Mouse (Mus musculus): ENCODE measurements around the gene Herc1.
"Not testable (repeated sequence)": the region's sequence is repeated elsewhere in the genome, so short reads cannot be mapped to it uniquely, and the experiment has no call there.

Herc1 gene

DNA sequence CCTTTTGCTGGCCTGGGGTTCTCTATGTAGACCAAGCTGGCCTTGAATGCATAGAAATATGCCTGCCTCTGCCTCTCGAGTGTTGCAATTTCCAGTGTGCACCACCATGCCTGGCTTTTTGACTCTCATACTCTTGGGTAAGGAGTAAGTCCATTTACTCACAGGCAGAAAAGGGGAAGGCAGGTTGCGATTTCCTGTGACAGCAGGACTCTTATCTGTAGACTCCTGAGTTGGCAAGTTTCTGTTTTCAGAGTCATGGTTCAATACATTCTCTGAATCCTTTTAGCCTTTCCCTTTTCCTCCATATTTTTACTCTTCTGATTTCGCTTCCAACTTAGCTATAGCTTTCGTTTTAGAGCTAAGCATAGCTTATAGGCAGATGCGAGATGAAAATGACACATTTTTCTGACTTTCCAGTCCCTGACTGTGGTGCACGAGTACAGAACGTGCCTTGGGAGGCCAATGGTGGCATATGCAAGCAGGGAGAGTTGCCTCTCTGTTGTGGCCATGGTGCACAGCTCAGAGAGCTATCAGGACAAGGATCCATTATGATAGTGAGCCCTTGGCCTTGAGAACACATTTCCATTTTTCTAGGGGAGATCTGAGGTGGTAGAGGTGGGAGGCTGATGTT lies 2.7 kb upstream of the Herc1 start:
- in situ Hi-C loops (cut with MboI, MseI) = no loop called here

DNA sequence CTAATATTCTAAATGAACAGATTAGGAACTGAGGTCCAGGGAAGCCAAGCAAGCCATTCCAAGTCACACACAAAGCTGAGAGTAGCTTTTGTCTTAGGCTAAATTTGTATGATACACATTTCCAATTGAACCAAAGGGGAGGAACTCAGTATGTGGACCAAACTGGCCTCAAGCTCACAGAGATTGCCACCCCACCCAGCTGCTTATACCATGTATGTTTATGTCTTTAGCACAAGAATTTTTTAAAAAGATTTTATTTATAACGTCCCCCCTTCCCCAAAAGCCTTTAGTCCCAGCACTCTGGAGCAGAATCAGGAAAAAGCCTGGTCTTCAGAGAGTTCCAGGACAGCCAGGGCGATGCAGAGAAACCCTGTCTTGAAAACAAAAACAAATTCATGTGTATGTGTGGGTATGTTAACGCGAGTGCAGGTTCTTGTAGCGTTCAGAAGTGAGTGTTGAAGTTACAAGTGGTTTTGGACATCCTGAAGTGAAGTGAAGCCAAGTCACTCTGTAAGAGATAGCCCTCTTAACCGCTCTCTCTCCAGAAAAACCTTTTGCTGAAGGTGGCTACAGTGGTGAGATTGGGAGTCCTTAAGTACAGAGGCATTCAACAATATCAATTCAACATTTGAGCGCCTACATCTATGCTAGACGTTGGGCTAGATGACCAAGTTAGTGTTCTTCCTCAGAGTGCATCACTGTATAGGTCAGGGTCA lies 948 bp upstream of the Herc1 start:
- in situ Hi-C loops (cut with MboI, MseI) = no loop called here

DNA sequence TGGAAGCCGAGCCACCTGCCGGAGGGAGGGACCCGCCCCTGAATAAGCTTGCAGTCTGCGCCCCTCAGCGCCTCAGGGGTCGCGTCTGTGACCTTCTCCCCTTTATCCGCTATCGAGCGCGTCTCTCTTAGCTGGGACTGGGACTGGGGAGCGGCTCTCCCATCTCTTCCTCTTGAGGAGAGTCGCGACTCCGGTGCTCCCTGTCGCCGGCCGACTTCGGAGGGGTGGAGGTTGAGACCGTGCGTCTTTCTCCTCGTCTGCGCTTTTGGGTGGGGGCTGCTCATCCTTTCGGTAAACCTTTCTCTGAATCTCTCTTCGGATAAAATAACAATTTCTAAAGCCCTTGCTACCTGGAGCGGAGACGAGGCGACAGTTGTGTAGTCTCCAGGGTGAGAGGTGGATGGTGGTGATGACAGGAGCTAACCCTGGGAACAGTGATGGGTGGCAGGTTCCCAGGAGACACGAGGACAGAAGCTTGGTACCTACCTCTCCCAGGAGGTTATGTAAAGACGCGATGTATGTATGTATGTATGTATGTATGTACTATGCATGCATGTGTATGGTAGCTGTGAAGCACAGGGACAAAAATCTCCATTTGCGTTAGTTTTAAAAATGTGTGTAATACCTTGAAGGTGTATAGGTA lies 659 bp downstream of the Herc1 start:
- in situ Hi-C loops (cut with MboI, MseI) = no loop called here

DNA sequence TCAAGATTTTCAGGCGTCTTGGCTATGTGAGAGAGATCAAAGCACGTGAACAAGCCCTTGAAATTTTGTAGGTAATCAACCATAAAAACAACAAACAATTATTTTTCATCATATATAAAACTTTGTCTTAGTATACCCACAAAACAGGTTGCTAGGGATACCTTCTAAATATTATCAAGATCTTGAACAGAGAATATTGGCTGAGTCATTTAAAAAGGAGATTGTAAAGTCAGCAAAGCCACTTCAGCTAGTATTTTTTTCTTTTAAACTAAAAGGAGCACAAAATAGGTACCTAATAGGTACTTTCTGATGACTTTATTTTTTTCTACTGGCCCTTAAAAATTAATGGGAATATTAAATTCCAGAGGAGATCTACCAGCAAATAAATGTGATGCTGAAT lies 2.5 kb downstream of the Herc1 start:
- in situ Hi-C loops (cut with MboI, MseI) = no loop called here

DNA sequence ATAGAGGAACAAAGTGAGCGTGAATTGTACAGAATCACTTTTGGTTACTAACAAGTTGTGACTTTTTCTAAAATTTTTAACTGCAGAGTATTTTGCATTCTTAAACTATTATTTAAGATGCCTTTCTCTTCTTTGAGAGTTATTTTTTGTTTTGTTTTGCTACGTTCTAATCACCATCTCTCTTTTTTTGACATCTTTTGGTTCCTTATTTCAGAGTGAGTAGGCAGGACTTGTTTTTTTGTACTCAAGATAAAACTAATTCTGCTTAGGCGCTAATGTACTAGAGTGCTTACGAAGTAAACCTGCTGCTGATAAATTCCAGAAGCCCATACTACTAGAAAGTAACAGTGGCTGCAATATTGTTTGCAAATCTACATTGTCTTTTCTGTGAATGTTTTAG lies 8.9 kb downstream of the Herc1 start:
- in situ Hi-C loops (cut with MboI, MseI) = no loop called here

DNA sequence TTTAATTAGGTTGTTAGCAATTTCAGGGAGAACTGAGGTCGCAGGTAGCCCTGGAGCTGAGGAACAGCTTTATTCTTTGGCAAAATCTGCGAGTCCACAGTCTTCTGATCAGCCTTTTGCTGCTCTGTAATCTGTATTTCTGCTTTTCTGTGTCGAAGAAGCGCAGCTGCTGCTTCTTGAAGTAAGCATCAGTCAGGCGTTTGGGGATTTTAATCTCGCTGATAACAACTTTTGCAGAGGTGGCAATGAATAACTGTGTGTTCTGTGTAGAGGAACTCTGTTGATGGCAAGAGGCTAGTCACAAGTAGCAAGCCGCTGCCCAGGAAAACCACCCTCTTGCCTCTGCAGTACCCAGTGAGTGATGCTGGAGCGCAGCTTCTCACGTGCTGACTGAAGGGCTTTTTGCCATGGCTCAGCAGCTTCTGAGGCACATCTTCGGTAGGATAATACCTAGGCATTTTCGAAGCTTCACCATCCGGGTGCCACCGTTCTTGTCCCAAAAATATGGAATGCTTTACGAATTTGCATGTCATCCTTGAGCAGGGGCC lies 10.0 kb downstream of the Herc1 start:
- in situ Hi-C loops (cut with MboI, MseI) = no loop called here

DNA sequence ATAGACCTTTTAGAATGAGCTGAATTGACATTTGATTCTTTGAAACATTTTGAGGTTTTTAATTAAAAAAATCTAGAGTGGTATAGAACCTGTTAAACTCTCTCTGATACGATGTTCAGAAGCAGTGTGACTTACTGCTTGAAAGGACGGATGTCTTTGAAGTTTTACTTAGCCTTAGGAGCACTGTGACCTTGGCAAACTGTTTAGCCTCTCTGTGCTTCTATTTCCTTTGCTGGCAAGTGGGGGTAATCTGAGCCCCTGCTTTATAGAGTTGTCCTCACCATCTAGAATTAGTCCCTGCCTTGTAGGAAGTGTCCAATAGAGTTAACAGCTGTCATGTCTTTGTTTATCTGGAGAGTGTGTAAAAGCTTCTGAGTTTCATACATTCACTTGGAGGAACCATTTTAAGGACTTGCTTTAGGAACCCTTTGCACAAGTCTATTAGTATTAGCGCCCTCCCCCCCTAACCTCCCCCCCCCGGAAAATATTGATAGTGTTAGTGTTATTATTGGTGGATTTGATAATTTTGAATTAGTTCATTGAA lies 18.7 kb downstream of the Herc1 start:
- in situ Hi-C loops (cut with MboI, MseI) = no loop called here

DNA sequence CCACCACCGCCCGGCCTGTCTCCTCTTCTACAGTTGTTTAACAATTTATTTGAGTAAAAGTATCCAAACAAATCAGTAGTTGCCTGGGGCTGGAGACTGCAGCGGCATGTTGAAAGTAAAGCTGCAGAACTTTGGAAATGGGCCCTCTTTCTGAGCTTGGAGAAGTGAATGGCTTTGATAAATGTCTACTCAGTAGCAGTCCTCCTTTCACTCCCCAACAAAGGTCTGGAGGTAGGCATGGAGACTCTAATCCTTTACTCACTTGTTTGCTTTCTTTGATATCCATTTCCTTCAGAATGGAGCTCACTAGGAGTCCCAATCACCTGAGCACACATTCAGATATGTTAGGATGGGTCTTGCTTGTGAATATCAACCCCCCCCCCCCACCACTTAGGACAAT lies 20.1 kb downstream of the Herc1 start:
- in situ Hi-C loops (cut with MboI, MseI) = no loop called here

DNA sequence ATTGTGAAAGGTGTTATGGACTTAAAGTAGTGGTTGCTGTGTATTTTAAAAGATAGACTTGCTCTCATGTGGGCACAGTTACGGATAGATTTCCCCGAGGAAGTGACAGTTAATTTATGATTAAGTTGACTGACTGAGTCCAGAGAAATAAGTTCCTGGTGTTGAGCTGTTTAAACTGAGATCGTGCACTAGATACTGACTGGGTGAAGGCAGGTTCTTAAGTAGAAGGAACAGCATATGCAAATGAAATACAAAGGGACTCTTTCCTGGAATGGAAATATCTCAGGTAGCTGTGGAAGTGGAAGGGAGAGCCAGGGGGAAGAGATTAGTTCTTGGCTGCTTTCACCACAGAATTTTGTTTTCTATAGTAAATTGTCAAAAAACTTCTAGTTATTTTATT lies 20.6 kb downstream of the Herc1 start:
- in situ Hi-C loops (cut with MboI, MseI) = no loop called here

DNA sequence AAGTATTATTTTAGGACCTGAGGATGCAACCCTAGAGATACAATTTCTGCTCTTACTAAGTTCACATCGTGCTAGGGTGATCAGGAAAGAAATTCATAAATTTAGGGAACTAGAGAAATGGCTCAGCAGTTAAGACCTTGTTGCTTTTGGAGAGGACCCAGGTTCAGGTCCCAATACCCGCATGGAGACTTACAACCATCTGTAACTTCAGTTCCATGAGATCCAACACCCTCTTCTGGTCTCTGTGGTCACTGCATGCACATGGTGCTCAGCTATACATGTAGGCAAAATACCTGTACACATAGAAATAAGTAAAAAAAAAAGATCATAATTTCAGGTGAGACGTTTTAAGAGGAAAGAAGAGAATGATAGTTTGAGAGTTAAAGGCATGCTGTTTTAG lies 23.2 kb downstream of the Herc1 start:
- in situ Hi-C loops (cut with MboI, MseI) = no loop called here

DNA sequence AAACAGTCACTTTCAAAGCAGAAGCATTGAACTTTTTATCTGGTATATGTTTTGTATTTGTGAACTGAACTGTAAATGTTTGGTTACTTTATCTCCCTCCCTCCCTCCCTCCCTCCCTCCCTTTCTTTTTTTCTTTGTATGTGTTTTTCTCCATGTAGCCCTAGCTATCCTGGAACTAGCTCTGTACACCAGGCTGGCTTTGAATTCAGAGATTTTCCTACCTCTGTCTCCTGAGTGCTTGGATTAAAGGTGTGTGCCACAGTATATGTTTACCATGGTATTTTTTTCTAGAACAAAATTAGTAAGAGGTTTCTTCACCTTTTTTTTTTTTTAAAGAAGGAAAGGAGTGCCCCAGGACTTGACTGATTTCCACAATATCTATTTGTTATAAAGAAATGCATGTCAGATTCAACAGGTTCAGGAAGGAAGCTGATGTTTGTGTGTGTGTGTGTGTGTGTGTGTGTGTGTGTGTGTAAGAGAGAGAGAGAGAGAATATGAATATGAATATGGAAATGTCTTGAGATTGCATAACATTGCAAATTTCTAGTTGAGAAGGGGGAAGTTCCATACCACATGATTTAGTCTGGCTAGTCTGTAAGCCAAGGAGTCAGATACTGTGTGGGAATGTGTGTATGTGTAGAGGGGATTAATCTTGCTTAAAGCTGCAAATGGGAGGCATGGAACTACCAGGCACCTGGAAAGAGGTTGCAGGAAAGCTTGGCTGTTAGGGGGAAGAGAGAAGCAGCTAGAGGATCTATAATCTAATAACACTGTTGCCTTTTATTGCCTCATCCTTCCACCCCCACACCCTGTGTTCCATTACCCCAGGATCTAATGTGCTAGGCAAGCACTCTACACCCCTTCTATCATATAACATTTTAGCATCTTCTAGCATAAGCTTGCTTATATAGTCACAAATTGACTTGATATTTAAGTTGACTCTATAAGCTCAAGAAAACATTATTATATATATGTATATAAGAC lies 24.5 kb downstream of the Herc1 start:
- in situ Hi-C loops (cut with MboI, MseI) = no loop called here

DNA sequence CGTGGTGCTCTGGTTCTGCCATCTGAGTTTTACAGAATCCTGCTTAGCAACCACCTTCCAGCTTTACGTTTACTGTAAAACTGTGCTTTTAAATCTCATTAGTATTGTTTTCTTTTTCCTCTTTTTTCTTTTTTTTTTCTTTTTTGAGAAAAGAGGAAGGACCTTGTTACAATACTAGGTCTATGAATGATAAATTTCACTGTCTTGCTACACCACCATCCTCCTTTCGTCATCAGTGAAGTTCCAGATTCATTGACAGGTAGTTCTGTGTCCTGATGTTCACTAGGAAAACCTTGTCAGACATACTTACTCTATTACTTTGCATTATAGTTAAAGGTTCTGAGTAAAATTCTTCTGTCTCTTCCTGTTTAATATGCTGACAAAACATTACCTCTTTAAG lies 33.2 kb downstream of the Herc1 start:
- in situ Hi-C loops (cut with MboI, MseI) = no loop called here

DNA sequence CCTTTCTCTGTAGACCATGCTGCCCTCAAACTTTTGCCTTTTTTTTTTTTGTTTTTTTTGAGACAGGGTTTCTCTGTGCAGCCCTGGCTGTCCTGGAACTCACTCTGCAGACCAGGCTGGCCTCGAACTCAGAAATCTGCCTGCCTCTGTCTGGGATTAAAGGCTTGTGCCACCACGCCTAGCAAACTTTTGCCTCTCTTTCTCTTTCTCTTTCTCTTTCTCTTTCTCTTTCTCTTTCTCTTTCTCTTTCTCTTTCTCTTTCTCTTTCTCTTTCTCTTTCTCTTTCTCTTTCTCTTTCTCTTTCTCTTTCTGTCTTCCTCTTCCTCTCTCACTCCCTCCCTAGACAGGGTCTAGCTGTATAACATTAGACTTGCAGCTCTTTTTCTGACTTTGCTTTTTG lies 40.1 kb downstream of the Herc1 start:
- in situ Hi-C loops (cut with MboI, MseI) = not testable (repeated sequence)

DNA sequence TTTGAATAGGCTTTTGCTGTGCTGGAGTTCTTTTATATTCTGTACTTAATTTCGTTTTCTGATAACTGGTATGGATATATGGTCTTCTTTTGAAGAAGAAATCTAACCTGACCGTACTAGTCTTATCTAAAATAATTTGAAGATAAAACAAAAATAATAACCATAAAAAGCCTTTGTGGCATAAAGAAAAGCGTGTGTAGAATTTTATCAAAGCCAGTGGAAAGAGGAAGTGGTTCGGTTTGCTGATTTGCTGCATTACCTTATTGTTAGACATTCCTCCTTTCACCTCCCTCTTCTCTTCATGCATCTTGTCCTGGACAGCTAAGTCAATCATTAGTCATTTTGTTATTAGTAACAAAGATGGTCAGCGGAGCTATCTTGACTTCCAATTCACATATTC lies 43.1 kb downstream of the Herc1 start:
- in situ Hi-C loops (cut with MboI, MseI) = no loop called here

DNA sequence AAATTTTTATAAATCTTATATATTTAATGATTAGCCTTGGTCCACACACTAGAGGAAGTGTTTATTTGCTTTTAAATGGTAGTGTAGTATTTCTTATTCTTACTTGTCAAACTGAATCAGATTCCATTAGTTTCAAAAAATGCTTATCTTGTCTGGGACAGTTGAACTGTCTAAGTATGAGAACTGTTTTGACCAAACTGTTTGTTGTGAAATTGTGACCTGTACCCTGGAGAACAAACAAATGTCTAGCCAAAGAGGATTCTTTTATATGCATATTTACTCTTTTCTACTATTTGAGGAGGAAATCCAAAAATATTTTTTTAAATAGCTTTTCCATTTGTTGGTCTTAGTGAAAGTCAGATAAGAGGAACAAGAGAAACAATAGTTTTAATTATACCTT lies 73.2 kb downstream of the Herc1 start:
- in situ Hi-C loops (cut with MboI, MseI) = no loop called here

DNA sequence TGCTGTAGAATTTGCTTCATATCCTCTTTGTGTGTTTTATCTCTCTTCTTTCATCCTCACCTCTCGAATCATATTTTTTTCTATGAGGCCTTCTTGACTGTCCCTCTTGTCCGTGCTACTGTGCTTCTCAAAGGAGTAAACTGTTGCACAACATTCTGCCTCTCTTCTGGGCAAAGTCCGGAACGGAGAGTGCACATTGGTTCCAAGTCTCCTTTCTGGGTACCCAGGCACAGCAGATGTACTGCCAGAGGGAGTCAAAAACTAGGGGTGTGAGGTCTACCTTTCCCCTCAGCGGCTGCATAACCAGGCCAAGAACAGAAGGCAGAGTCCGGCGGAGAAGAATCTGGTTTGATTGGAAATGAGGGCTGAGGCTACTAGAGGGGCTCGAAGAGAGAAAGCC lies 89.8 kb downstream of the Herc1 start:
- in situ Hi-C loops (cut with MboI, MseI) = no loop called here

DNA sequence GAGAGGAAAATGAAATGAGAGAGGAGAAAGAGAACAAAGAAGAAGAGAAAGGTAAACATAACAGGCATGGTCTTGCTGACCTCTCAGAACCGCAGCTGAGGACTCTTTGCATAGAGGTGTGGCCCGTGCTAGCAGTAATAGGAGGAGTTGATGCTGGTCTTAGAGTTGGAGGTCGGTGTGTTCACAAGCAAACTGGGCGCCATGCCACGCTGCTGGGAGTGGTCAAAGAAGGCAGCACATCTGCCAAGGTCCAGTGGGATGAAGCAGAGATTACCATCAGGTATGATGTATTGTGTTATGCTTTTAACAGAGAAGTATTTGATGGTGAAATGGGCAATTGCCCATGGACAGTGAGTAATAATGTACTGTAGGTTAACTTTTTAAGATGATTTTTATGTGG lies 98.0 kb downstream of the Herc1 start:
- in situ Hi-C loops (cut with MboI, MseI) = no loop called here

DNA sequence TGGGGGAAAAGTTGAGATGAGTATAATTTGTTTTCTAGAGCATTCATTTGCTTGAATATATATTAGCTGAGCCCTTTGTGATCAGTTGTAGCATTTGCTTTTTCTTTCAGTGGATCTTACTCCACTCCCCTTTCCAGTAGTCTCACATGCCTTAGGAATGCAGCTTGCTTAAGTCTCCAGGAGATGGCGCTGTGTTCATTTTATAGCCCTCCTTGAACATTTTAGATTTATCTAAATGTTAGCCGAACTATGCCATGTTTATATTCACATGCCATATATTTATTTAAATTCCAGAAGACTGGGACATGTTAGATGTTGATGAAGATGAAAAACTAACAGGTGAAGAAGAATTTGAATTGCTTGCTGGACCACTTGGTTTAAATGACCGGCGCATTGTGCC lies 114.8 kb downstream of the Herc1 start:
- in situ Hi-C loops (cut with MboI, MseI) = no loop called here

DNA sequence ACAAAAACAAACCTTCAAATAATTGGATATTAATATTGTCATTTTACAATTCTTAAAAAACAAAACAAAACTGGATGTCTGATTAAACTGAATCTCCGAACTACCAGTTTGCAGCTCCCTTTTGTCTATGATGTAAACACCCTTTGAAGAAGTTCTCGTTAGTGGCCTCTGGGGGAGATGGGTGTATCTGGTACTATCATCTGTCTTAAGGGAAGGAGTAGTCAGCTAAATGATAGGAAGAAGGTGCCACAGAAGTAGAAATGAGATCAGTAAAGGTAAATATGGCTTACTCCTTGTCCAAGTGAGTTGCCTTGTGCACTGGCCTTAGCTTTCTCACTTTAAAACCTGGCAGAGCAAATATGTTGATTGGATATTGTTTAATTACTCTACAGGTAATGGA lies 127.5 kb downstream of the Herc1 start:
- in situ Hi-C loops (cut with MboI, MseI) = no loop called here

DNA sequence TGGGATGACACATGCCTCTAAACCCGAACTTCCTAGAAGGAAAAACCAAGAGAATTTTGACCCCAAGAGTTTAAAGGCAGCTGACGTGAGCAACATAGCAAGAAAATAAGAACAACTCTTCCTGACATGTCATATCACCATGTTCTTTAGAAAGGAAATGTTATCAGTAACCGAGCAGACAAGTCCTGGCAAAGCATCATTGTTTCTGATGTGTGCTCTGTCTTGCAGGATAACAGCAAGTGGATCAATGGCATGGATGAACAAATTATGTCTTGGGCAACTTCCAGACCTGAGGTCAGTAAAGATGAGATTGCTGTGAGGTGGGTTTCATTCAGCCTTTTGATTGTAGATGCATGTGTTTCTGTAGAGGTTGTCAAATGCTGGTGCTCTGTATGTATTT lies 133.2 kb downstream of the Herc1 start:
- in situ Hi-C loops (cut with MboI, MseI) = no loop called here

DNA sequence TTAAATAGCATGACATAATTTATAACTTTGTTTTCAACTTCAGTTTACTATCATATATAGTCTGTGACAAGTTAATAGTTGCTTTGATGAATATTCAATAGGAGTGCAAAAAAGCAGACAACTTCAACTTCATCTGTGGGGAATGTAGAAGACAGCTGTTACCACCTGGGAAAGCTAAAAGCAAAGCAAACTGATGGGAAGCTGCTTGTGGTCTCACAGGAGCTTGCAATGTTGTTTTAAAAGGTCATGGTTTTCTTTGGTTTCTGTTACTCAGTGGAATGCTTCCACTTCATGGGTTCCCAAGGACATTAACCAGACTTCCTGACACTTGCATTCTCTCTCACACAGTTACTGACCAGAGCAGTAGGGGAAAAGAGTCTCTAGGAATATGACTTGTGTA lies 138.5 kb downstream of the Herc1 start:
- in situ Hi-C loops (cut with MboI, MseI) = no loop called here
